Mouse (Mus musculus): ENCODE results near the gene Kdf1.

The Kdf1 gene

DNA sequence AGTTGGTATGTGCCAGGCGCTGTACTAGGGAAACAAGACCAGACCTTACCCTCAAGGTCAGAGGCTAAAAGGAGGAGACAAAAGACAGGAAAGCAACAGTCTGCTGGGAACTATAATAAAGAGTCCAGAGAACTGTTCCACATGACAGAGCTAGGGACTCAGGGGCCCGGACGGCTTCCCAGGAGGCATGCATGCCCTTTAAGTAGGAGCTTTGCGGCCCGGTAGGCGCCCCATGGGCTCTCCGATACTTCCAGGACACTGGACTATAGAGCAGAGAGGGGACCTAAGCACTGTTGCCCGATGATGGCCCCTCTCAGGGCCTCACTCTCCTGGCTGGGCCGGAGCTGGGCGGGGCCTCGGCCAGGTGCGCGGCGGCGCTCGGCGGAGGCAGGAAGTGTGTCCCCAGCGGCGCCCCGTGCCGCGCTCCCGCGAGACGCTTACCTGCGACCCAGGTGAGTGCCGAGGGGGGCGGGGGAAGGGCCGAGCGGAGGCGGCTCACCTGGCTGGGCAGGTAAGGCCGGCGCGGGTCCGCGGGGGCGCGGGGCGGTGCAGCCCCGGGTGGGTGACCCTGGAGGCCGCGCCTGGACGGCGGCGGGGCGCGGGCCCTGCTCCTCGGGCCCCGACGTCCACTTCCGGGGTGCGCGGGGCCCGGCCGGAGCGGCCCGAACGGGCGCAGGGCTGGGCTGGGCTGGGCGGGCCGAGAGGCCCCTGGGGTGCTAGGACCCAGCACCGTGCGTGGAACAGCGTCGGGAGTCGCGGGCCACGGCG lies at the start of gene Kdf1:
Gene Kdf1 (plus strand): TSS at position 363 of the 768 bp plus-strand sequence.
- DNase-seq (ENCODE audit: low read depth, low spot score) = no peak

DNA sequence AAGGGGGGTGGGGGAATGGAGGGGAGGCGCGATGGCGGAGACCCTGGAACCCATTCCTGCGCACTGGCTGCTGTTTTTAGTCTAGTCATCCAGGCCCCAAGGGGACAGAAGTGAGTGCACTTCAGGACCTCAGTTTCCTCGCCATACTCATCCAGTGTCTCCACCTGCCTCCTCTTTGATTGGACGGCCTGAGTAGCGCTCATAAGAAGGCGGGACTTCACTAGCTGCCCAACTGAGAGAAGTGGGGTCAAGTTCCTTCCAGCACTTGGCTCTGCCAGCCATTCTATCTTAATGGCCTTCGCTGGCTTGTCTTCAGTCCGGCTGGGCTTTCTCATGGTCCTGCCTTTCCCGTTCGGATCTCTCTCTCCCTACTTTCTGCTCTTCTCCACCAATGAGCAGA lies 49.6 kb upstream of the Kdf1 start:
- no peak for DNase-seq (ENCODE audit: low read depth, low spot score)

DNA sequence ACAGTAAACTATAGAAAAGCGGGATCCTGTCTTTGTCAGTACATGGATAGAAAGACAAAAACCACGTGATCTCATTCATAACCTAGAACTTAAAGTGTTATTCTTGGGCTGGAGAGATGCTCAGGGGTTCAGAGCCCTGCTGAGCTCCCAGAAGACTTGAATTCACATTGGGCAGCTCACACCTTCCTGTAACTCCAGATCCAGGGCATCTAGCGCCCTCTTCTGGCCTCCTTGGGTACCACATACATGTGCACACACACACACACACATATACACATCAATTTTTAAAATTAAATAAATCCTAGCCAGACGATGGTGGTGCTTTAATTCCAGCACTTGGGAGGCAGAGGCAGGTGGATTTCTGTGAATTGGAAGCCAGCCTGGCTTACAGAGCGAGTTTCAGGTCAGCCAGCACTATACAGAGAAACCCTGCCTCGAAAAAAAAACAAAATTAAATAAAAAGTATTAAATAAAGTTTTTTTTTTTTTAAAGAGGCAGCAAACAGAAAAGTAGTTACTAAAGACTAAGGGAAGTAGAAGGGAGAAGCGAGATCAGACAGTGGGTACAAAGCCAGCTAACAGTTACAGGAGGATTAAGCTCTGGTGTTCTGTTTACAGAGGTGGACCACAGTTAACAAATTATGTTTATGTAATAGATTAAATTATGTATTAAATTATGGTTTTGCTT lies 47.5 kb upstream of the Kdf1 start:
- no peak for DNase-seq (ENCODE audit: low read depth, low spot score)

DNA sequence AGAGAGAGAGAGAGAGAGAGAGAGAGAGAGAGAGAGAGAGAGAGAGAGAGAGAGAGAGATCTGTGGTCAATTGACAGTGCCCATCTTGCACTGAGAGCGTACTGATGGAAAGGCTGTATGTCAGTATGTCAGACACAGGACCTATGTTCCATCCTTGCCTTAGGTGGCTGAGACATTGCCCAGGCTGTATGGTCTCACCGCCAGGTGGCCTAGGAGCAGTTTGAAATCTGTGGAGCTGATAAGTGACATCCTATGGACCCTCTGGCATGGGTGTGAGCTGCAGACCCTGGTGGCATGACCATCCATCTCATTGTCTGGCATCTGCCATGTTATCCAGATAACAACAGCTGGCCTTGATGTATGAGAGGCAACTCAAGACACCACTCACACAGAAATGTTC lies 44.9 kb upstream of the Kdf1 start:
- DNase-seq (ENCODE audit: low read depth, low spot score) = no peak

DNA sequence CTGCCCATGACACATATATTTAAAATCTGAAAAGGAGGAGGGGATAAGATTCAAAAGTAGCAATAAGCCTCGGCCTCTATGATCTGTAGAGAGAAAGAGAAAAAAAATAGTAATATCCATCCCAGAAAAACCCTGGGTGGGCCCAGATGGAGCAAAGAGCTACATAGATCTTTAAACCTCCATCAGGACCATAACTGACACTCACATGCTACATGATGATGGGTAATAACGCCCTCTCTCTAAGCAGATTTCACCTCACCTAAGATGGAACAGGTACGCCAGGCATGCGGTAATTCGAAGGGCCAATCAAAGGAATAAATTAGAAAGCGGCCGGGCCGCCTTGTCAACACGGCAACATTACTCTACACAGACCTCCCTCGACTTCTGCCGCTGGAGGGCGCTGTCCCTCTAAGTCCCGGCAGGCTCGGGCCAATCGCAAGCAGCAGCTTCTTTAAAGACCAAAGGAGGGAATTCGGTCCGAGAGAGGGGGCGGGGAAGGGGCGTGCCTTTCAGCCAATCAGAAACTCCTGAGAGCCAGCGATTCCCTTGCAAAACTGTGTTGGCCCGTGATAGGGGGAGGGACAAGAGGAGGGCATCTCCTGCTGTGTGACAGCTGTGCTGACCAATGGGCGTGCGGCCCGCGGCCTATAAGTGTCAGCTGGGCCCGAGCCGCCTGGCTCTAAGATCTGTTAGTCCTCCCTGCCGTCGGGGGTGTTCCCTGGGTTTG lies 39.1 kb upstream of the Kdf1 start, which contains the start of gene Tent5b:
Gene Tent5b (plus strand): TSS at position 675 of the 727 bp plus-strand sequence.
- DNase-seq (ENCODE audit: low read depth, low spot score) = peak; percentile 51

DNA sequence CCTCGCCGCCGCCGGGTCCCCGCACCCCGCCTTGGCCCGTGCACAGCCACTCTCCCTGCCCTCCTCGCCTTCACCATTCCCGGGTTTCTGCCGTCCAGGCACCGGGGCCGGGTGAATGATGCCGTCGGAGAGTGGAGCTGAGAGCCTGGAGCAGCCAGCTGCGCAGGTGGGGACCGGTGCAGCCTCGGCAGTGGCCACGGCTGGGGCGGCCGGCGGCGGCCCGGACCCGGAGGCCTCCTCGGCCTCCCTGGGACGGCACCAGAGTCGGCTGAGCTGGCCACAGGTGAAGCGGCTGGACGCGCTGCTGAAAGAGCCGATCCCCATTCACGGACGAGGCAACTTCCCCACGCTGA lies 38.6 kb upstream of the Kdf1 start:
- DNase-seq (ENCODE audit: low read depth, low spot score) = no peak

DNA sequence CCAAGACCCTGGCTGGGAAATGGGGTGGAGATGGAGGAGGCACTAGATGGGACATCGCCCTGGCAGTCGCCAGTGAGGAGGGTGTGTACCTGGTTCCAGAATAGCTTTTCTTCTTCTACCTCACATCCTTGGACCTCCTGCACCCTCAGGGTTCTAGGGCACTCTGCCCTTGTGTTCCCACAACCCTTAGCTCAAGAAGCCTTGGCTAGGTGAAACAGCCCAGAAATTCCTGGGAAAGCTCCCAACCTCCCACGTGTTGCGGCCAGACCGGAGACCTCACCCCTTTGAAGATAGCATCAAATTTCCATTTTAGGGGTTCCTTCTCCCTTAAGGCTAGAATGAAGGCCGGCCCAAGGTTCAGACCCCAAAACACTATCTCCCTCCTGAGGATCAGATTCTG lies 38.0 kb upstream of the Kdf1 start:
- DNase-seq (ENCODE audit: low read depth, low spot score) = no peak

DNA sequence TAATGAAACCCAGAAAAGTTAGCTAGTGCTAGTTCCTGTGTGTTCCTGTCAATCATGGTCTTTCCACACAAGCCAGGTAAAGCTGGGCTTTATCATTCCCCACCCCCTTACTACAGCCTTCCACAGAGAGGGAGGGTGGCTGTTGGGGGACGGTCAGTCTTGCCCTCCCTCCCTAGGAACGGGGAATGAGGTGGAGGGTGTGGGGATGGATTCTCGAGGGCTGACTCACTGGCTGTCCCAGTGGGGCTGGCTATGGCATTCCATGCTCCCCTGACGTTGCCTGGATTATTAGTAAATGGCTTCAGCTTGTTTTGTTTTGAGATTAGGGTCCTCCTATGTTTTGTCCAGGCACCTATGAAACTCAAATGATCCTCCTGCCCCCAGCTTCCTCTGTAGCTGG lies 37.3 kb upstream of the Kdf1 start:
- no peak for DNase-seq (ENCODE audit: low read depth, low spot score)

DNA sequence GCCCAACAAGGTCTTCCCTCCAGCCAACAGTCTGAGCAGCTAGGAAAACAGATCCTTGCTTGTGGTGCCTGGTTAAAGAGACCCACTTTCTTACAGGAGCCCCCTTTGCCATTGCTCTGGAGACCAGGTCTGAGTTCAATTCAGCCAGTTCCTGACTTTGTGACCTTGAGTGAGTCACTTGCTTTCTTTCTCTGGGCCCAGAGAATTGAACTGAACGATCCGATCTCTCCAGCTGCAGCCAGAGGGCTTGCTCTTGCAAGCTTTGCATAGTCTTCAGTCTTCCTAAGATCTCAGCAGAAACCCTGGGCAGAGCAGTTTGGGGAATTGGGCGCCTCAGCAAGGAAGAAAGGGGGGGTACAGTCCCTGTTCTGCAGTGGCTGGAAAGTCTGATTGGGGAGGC lies 36.3 kb upstream of the Kdf1 start:
- DNase-seq (ENCODE audit: low read depth, low spot score) = no peak

DNA sequence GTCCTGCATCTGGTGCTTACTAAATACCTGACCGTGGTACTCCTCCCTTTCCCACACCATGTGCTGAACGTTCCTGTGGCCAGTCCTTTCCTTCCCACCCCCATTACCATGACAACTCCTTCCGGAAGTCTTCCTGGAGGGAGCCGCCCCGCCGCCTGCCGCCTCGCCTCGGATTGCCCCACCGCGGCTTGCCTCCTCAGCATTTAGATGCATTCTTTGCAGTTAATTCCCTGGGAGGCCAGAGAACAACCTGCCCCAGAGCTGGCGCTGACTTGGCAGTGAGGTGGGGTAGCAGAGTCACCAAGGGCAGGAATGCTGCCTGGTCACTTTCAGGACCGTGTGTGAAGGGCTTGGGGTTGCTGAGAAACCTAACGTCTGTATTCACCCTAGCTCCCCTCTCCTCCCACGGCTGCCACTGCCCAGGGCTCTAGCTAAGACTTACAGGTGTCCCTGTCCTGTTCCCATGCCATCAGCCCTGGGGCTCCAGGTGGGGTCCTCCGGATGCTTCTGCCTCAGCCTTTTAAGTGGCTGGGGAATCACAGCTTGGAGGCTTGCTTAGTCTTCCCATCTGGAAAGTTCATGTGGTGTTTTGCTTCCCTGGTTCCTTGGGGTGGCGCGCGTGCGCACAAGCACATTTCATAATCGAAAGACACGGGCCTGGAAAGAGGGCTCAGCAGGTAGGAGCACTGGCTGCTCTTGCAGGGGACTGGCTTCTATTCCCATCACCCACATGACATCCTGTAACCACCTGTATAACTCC lies 34.3 kb upstream of the Kdf1 start:
- no peak for DNase-seq (ENCODE audit: low read depth, low spot score)

DNA sequence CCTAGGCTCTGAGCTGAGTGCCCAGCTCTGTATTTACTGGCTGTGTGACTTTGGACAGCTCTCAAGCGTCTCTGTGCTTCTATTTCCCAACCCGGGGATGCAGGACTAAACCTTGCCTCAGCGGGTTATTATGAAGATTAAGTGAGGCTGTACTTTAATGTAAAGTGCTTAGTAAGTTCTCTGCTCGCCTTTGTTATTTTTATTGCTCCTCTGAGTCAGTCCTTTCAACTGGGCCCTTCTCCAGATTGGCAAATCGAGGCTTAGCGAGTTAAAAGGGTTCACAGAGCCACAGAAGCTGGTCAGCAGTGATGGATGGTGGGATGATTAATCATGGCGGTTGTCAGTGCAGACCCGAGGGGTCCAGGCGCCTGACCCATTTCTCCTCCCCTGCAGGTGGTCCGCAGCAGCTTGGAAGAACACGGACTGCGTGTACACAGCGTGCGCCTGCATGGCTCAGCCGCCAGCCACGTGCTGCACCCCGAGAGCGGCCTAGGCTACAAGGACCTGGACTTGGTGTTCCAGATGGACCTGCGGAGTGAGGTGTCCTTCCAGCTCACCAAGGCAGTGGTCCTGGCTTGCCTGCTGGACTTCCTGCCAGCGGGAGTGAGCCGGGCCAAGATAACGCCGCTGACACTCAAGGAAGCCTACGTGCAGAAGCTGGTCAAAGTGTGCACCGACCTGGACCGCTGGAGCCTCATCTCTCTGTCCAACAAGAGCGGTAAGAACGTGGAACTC lies 32.9 kb upstream of the Kdf1 start:
- no peak for DNase-seq (ENCODE audit: low read depth, low spot score)

DNA sequence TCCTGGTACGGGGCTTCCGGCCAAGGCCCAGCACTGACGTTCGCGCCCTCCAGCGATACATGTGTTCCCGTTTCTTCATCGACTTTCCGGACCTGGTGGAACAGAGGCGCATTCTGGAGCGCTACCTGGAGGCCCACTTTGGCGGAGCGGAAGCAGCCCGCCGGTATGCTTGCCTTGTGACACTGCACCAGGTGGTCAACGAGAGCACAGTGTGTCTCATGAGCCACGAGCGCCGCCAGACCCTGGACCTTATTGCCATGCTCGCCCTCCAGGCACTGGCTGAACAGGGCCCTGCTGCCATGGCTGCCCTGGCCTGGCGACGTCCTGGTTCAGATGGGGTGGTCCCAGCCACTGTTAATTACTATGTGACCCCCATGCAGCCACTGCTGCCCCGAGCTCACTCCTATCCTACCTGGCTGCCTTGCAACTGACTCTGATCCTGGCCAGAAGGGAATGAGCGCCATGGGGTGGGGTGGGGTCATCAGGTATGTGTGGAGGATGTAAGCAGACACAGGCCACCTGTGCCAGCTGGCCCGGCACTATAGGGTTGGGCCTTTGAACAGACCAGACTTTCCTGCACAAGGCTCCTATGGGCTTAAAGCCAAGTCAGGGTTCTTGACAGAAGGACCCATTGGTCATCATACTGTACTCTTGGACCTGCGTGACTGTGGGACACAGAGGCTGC lies 31.9 kb upstream of the Kdf1 start:
- no peak for DNase-seq (ENCODE audit: low read depth, low spot score)

DNA sequence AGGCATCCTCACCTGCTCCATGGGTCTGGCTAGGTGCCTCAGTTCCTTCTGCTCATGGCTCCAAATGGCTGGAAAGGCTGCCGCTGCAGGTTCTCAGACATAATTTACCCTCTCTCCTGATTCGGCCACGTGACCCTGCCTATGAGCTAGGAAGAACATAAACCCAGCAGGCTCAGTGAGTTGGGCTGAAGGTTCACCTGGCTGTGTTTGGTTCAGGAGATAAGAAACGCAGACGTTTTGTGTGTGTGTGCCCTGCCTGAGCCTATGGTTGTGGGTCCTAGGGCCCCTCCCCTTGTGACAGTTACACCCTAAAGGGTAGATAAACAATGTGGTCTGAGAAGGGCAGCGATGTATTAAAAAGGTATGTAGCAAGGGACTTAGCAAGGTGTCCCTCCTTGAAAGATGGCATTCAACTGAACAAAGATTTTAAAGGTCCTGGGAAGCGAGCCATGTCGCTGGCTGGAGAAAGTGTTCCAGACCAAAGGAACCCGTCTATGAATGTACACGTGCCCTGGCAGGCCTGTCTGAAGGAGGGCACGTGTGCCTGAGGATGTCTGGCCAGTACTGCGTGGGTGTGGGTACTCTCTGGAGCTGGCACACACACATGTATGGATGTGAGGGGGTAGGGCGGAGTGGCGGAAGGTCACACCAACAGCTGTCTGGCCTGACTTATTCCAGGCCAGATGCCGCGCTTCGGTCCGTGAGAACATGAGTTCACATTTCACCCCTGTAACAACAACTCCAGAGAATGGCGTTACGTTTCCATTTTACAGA lies 30.0 kb upstream of the Kdf1 start:
- DNase-seq (ENCODE audit: low read depth, low spot score) = no peak

DNA sequence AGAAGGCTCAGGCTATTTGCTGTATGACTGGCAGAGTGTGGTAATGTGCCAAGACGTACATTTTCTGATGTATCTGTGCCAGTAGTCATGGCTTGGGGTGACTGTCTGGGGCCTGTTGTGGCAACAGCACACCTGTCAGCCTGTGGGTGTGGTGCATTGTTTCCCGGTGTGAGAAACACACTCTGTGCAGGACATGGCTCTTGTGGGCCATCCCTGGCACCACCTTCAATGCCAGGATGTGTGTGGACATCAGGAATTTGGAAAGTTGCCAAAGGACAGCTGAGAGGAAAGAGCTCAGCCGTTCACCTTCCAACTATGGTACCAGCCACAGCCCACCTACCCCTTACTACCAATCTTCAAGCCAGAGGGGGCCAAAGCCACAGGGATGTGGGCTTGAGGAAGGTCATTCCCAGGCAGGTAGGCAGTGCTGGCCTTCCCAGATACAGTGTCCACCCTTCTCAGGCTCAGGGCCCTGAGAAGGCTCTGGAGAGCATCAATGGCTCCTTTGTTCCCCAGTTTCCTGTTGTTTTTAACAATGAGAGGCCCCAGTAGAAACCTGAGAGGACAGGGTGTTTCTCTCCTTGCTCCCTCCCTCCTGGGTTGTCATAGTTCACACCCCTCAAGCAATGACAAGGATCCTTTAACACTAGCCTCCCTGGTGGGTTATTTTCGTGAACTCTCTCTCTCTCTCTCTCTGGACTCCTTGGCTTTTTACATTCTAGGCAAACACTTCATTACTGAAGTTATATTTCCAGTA lies 29.1 kb upstream of the Kdf1 start:
- no peak for DNase-seq (ENCODE audit: low read depth, low spot score)

DNA sequence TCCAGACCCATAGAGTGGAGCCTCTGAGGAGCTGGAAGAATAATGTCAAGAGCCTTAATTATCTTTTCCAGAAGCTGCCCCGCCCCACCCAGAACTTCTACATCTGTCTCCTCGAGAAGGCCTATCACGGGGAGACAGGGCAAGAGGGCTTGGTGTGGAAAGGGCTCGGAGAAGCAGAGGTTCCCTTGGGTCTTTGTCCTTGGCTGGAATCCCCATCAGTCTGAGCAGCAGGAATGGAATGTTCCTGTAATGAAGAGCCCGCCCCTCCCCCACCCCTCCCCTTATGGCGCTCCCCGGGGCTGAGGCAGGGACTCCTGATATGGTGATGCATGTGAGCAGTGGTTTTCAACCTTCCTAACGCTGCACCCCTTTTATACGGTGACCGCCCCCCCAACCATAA lies 27.0 kb upstream of the Kdf1 start:
- DNase-seq (ENCODE audit: low read depth, low spot score) = no peak

DNA sequence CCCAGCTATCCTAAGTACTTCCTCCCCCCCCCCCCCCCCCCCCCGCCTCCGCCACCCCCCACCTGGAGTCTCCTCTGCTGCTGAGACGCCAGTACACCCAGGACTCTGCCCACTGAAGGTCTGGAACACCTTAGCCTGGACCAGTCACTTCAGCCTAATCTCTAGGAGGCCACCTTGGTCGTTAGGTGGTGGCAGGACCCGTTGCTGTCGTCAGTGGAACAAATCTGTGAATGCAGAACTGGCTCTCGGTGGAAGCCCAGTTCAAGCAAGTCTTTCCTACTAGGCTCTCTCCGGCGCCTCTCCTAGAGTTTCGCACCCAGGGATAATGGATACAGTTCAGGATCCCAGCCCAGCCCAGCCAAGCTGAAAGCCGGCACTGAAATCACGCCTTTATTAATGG lies 24.9 kb upstream of the Kdf1 start:
- DNase-seq (ENCODE audit: low read depth, low spot score) = no peak

DNA sequence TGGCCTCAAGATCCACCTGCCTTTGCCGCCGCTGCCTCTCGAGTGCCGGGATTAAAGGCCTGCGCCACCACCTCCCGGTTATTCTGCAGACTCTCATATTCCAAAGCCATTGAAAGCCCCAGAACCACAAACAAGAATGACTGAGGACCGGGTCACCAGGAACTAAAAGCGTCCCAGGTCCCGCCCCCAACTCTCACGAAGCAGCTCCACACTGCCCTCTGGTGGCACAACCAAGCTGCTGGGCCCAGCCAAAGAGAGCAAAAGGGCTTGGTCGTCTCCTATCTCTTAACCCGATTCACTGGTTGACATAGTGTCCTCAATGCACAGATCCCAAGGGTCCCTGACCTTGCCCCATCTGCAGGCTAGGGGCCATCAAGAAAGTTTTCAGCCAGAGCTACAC lies 24.3 kb upstream of the Kdf1 start:
- peak; percentile 53 for DNase-seq (ENCODE audit: low read depth, low spot score)

DNA sequence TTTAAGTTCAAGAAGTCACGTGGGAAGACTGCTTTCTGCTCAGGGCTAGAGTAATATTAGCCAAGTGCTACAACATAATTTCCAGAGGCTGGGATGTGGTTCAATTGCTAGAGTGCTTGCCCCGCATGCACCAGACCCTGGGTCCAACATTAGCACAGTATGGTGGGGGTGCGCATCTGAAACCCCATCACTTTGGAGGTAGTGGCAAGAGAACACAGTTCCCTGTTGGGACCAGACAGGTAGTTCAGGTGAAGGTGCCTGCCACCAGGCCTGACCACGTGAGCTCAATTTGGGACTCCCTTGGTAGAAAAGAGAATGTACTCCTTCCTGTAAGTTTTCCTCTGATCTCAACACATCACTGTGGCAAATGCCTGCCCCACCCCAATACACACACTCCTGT lies 23.9 kb upstream of the Kdf1 start:
- DNase-seq (ENCODE audit: low read depth, low spot score) = no peak

DNA sequence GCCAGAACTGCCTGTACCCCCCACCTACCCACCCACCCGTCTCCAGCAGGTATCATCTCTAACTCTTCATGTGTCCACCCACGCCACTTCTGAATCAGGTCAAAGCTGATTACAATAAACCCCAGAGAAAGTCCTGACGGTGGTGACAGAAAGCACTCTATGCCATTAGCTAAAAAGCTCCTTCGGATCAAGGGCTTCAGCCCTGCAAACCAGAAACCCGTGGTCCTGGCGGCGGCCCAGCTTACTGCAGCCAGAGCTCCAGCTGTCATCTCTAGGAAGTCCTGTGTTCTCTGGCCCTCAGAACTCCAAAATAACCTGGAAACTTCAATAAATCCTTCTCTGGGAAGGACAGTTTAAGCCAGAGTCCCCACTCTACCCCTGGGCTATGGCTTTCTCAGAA lies 23.1 kb upstream of the Kdf1 start:
- DNase-seq (ENCODE audit: low read depth, low spot score) = no peak
